Mouse (Mus musculus): ENCODE measurements around the gene Jund.

DNA sequence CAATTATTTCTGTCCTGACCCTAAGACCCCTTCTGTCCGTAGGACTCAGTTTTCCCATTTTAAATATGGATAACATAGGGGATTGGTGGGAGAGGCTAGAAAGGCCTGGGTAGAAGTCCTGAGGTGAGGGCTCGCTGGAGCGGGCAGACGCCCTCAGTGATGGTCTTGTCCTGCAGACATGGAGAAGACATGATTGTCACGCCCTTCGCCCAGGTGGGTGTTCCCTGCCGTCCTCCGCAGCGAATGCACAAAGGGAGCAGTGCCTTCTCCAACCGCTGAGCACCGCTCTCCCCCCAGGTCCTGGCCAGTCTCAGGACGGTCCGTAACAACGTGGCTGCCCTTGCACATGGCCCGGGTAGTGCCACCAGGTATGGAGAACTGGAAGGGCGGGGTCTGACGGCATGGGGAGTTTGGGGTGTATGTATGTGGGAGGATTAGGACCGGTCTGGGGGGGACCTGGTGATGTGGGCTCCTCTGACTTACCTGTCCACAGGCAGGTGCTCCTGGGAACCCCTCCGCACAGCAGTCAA lies 47.0 kb downstream of the Jund start:
- TF ChIP-seq POLR2A (IDR thresholded peaks at IDR 0.05; ENCODE audit: insufficient read depth, low read depth, low read length) (no peak), EP300 (IDR thresholded peaks at IDR 0.05; ENCODE audit: insufficient read depth, low read depth, low read length) (no peak)

Data from heart, adult 2 months (tissue).